Mouse (Mus musculus) fat pad, adult 2 months (tissue): ENCODE measurements around the gene Mrpl23.

Experiments
- DNase-seq: peaks from one replicate; pipeline ENCODE4 v3.0.0-alpha.2; 2011; ENCODE audit warnings: low read depth, low spot score; ENCODE audit errors: extremely low read depth

The Mrpl23 gene

GRCm38 (mm10) chr7:142520331-142520730 lies 12.2 kb upstream of the Mrpl23 start:
- DNase-seq, result no peak

GRCm38 (mm10) chr7:142522352-142522751 lies 10.1 kb upstream of the Mrpl23 start:
- DNase-seq, result no peak

- no peak for DNase-seq
Measured at GRCm38 (mm10) chr7:142523200-142523990, 9.1 kb upstream of the Mrpl23 start.

- DNase-seq, result no peak
Measured at GRCm38 (mm10) chr7:142525342-142526178, 6.9 kb upstream of the Mrpl23 start.

GRCm38 (mm10) chr7:142529350-142529749 lies 3.1 kb upstream of the Mrpl23 start:
- DNase-seq, result no peak

- DNase-seq, result no peak
Measured at GRCm38 (mm10) chr7:142531973-142532521, 439 bp upstream of the Mrpl23 start.

- no peak for DNase-seq
Measured at GRCm38 (mm10) chr7:142533059-142533855, 771 bp downstream of the Mrpl23 start.

GRCm38 (mm10) chr7:142535116-142535515 lies 2.6 kb downstream of the Mrpl23 start:
- DNase-seq, result no peak

GRCm38 (mm10) chr7:142535832-142536231 lies 3.3 kb downstream of the Mrpl23 start:
- DNase-seq, result no peak

GRCm38 (mm10) chr7:142537181-142537580 lies 4.7 kb downstream of the Mrpl23 start:
- DNase-seq, result no peak

GRCm38 (mm10) chr7:142537879-142538278 lies 5.4 kb downstream of the Mrpl23 start:
- DNase-seq, result no peak

GRCm38 (mm10) chr7:142538291-142538690 lies 5.8 kb downstream of the Mrpl23 start:
- no peak for DNase-seq

- no peak for DNase-seq
Measured at GRCm38 (mm10) chr7:142538766-142539165, 6.3 kb downstream of the Mrpl23 start.

GRCm38 (mm10) chr7:142539828-142540227 lies 7.3 kb downstream of the Mrpl23 start:
- DNase-seq, result no peak

- DNase-seq, result no peak
Measured at GRCm38 (mm10) chr7:142542771-142543303, 10.4 kb downstream of the Mrpl23 start.

GRCm38 (mm10) chr7:142545967-142546366 lies 13.5 kb downstream of the Mrpl23 start:
- no peak for DNase-seq

- DNase-seq, result no peak
Measured at GRCm38 (mm10) chr7:142547874-142548273, 15.4 kb downstream of the Mrpl23 start.

GRCm38 (mm10) chr7:142548706-142549105 lies 16.2 kb downstream of the Mrpl23 start:
- DNase-seq, result no peak

- no peak for DNase-seq
Measured at GRCm38 (mm10) chr7:142549941-142550763, 17.7 kb downstream of the Mrpl23 start.

- no peak for DNase-seq
Measured at GRCm38 (mm10) chr7:142550935-142551373, 18.5 kb downstream of the Mrpl23 start.
